Mouse (Mus musculus) thymus, adult 2 months (tissue): ENCODE results near the gene Pygo1.

Experiments used
- CTCF ChIP-seq: fragments of 200-500 bp; IDR thresholded peaks from 2 replicates; pipeline ENCODE4 v1.5.1; 2012; ENCODE audit warnings: mild to moderate bottlenecking, control low read depth, low read length, moderate library complexity, borderline replicate concordance; ENCODE audit not compliant: control insufficient read depth, poor library complexity, insufficient read depth; ENCODE audit errors: extremely low read depth
- POLR2A ChIP-seq: fragments of 200-500 bp; IDR thresholded peaks from 2 replicates; pipeline ENCODE4 v1.6.1; 2012; ENCODE audit warnings: mild to moderate bottlenecking, low read length, control low read depth, moderate library complexity; ENCODE audit not compliant: control insufficient read depth, poor library complexity, insufficient read depth; ENCODE audit errors: extremely low read depth

GRCm38 (mm10) chr9:72935309-72935708, 9.9 kb downstream of the Pygo1 start:
- TF ChIP-seq CTCF (no peak), POLR2A (no peak)
